Mouse (Mus musculus) mouse embryonic stem cell (cell line): Measurements from ENCODE around the gene Gjb3.

Experiments used
- in situ Hi-C, 2 experiments: fragments of 300-500 bp; cut with MboI; formaldehyde crosslinking; loops; 1 replicate in 1 of 2; 3 replicates in 1 of 2; pipeline ENCODE4 v1.14.3; 2019 to 2020; ENCODE audit warnings: low sequenced_read_pairs in 2 of 2, low pct_unique_long_range_greater_than_20kb in 1 of 2, mixed read lengths in 1 of 2; ENCODE audit not compliant: unreplicated experiment in 1 of 2

Gjb3 gene

GRCm38 (mm10) chr4:127312349-127312748 is 18.3 kb downstream of the Gjb3 start:
- in situ Hi-C loops: loop anchor here in 1 of 2 experiments (5.0 kb wide), 1 partner anchor 55 kb away; no protein-coding TSS in a partner anchor

- in situ Hi-C loops: loop anchor here in 1 of 2 experiments (5.0 kb wide), 1 partner anchor 54 kb away; no protein-coding TSS in a partner anchor
Observed at GRCm38 (mm10) chr4:127311561-127311960, 19.1 kb downstream of the Gjb3 start.

GRCm38 (mm10) chr4:127306915-127307314 is 23.7 kb downstream of the Gjb3 start:
- in situ Hi-C loops: loop anchor here in 1 of 2 experiments (10.0 kb wide), 1 partner anchor 52 kb away; no protein-coding TSS in a partner anchor

GRCm38 (mm10) chr4:127303796-127304195 is 26.8 kb downstream of the Gjb3 start:
- in situ Hi-C loops: loop anchor here in 1 of 2 experiments (10.0 kb wide), 1 partner anchor 49 kb away; no protein-coding TSS in a partner anchor

GRCm38 (mm10) chr4:127300503-127300902 is 30.1 kb downstream of the Gjb3 start:
- in situ Hi-C loops: loop anchor here in 1 of 2 experiments (10.0 kb wide), 1 partner anchor 46 kb away; no protein-coding TSS in a partner anchor

GRCm38 (mm10) chr4:127292631-127293030 is 38.0 kb downstream of the Gjb3 start:
- in situ Hi-C loops: no loop called here

GRCm38 (mm10) chr4:127289039-127289548 is 41.5 kb downstream of the Gjb3 start:
- in situ Hi-C loops: no loop called here

GRCm38 (mm10) chr4:127286907-127287306 is 43.7 kb downstream of the Gjb3 start:
- in situ Hi-C loops: no loop called here

- in situ Hi-C loops: no loop called here
Observed at GRCm38 (mm10) chr4:127279241-127279640, 51.4 kb downstream of the Gjb3 start.

- in situ Hi-C loops: no loop called here
Observed at GRCm38 (mm10) chr4:127278451-127279001, 52.1 kb downstream of the Gjb3 start.
